Mouse (Mus musculus) liver, embryonic 11.5 days (tissue): ENCODE measurements around the gene Ranbp3l. TPM values are rescaled to one million over a fixed set of nuclear protein-coding genes. Genes with fewer than 3 reads are reported as not detected.
"Not testable (repeated sequence)": the region's sequence is repeated elsewhere in the genome, so short reads cannot be mapped to it uniquely, and the experiment has no call there.

ENCODE experiments used
- ATAC-seq: fragments of 200-750 bp; cut with Nextera tagmentation; replicated peaks from 2 replicates; pipeline ENCODE4 v1.8.0; 2017; ENCODE audit warnings: moderate number of reproducible peaks, mild to moderate bottlenecking, moderate TSS enrichment, moderate library complexity; ENCODE audit not compliant: low FRiP score
- DNase-seq: peaks from one replicate; pipeline ENCODE4 v3.0.0-alpha.2; 2017; ENCODE audit warnings: low spot score
- H3K27ac ChIP-seq: fragments of 300-500 bp; sonication (generic); 2 replicates; pipeline ENCODE4 v1.5.1; 2014; ENCODE audit warnings: mild to moderate bottlenecking, low read depth, low read length, control low read depth
- H3K27me3 ChIP-seq: fragments of 300-500 bp; sonication (generic); replicated peaks from 2 replicates; pipeline ENCODE4 v1.6.1; 2014; ENCODE audit warnings: low read length, mixed read lengths; ENCODE audit not compliant: control insufficient read depth, insufficient read depth
- H3K36me3 ChIP-seq: fragments of 300-500 bp; sonication (generic); 2 replicates; pipeline ENCODE4 v1.6.1; 2014; ENCODE audit warnings: mild to moderate bottlenecking, low read length, moderate library complexity, mixed read lengths; ENCODE audit not compliant: control insufficient read depth, insufficient read depth
- H3K4me1 ChIP-seq: fragments of 300-500 bp; sonication (generic); replicated peaks from 2 replicates; pipeline ENCODE4 v1.6.1; 2014; ENCODE audit warnings: low read length, mixed read lengths; ENCODE audit not compliant: control insufficient read depth, insufficient read depth
- H3K4me2 ChIP-seq: fragments of 300-500 bp; sonication (generic); 2 replicates; pipeline ENCODE4 v1.6.1; 2014; ENCODE audit warnings: mild to moderate bottlenecking, control low read depth, moderate library complexity
- H3K4me3 ChIP-seq: fragments of 300-500 bp; sonication (generic); 2 replicates; pipeline ENCODE4 v1.5.1; 2014; ENCODE audit warnings: low read depth, low read length, control low read depth
- H3K9ac ChIP-seq: fragments of 300-500 bp; sonication (generic); 2 replicates; pipeline ENCODE4 v1.6.1; 2014; ENCODE audit warnings: low read depth, low read length, control low read depth
- H3K9me3 ChIP-seq: fragments of 300-500 bp; sonication (generic); 2 replicates; pipeline ENCODE4 v1.6.1; 2016; ENCODE audit warnings: low read length, inconsistent platforms, mixed read lengths; ENCODE audit not compliant: control insufficient read depth
- WGBS: fragments of 180-500 bp; shearing (Covaris S2); extraction: QIAGEN DNeasy Blood & Tissue Kit; methylation state at CpG from one replicate; pipeline ENCODE4 v1.1.7; 2014; 5-methylcytosine and 5-hydroxymethylcytosine counted together
- polyA plus RNA-seq: library from polyadenylated mRNA; unstranded; fragments of >200 nt; fragmentation: Nextera tagmentation; extraction: Ambion mirVana; gene quantifications from 2 replicates; pipeline ENCODE4 v1.2.1, GENCODE M21; 2014

Gene Ranbp3l
- polyA plus RNA-seq, 1 experiment from 2014 or later = 0.27 TPM

DNA sequence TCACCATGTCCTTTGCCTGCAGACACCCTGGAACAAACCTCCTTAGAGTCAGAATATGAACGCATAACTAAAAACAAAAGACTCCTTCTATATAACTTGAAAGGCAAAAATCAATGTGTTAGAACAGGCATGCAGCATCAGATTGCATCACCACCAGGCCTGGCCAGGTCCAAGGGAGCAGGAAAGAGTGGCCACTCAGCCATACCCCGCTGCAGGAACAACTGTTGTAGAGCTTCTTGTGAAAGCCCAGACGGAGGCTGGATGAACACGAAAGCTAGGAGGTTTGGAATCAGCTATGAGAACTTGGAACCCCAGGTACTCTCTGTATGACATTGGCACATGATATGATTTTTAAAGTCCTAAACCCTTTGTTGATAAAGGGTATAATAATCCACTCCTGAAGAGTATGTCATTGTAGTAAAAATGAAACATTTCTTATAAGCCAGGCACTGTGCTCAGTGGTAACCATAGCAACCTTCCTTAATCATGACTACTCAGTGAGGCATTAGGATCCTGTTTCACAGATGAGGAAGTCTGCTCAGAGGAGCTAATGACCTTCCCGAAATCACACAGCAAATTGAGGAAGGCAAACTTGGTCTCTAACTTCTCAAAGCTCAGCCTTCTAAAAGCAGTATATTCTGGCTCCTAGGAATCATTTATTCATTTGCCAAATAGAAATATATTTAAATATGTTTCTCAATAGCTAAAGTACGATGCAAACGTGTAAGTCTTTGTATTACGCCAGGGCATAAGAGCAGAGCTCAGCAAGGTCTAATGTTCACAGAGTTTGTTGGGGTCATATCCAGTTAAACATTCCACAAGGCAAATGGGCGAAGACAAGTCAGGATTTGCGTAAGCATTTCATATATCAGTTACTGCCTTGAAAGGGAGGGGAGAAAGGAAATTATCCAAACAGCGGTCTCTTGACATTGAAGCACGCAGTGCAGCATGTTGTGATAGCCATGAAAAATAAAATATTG, 24.4 kb downstream of the Ranbp3l start:
- H3K9me3 ChIP-seq = no peaks in the 10 kb centered on the region
- 76% methylated on average over 12 of the region's 12 CpGs for WGBS
- DNase-seq = no peak

DNA sequence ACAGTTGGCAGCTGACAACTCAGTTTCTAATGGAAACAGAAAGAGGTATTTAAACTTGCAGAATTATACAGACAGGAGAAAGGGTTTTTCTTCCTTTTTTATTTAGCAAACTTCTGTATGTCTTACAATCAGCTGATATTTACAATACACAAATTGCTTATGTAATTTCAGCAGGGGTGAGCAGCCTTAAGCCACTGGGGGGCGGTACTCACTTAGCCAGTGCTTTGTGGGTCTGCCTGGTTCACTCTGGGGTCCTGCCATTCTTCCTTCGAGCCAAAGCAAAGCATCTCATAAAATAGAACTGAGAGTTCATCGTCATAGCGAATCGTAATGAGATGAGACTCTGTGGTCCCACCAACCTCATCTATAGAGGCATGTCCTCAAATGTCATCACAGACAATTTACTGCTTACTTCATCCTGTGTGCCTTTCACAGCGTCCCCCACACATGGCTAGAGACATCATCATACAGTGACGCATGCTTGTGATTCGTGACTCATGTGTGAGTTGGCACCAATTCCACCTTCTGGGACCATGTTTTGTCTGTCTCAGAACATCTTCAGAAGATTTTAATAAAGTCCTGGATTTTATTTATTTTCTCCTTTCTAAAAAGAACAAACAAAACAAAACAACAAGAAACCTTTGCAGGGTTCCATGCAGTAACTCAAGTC, 27.0 kb downstream of the Ranbp3l start:
- Histone ChIP-seq H3K4me1 (no peaks in the 10 kb centered on the region), H3K36me3 (no peaks in the 10 kb centered on the region), H3K4me3 (no peak overlapping the region), H3K4me2 (no peak overlapping the region), H3K9me3 (no peaks in the 10 kb centered on the region), H3K9ac (no peak overlapping the region), H3K27me3 (no peaks in the 10 kb centered on the region), H3K27ac (no peak overlapping the region)
- no peak for DNase-seq
- 73% methylated on average over 8 of the region's 8 CpGs for WGBS
- no peak for ATAC-seq

More for the DNA sequence above, 24.4 kb downstream of the Ranbp3l start:
- H3K36me3 ChIP-seq = no peaks in the 10 kb centered on the region
- no peak overlapping the region for H3K4me3 ChIP-seq
- ATAC-seq = no peak
- H3K27me3 ChIP-seq = no peaks in the 10 kb centered on the region
- no peak overlapping the region for H3K9ac ChIP-seq
- no peak overlapping the region for H3K4me2 ChIP-seq
- H3K4me1 ChIP-seq = no peaks in the 10 kb centered on the region
- no peak overlapping the region for H3K27ac ChIP-seq

DNA sequence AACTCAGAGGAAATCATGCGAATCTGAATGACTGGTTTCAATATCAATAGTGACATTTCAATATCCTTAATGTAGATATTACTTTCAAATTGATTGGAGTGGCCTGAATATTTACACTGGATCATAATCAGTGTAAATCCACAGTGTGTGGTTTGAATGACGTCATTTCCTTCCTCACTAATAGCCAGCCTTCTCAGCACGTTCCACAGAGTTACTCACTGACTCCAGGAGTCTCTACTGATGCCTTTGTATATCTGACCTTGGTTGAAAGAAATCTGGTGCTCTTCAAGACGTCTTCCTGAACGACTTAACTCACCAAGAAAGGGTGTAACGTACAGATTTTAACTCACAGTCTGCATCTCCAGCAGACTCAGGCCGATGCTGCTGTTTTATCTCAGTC, 27.7 kb downstream of the Ranbp3l start:
- Histone ChIP-seq H3K27me3 (no peaks in the 10 kb centered on the region), H3K27ac (no peak overlapping the region), H3K9me3 (no peaks in the 10 kb centered on the region), H3K36me3 (no peaks in the 10 kb centered on the region), H3K4me1 (no peaks in the 10 kb centered on the region), H3K9ac (no peak overlapping the region), H3K4me2 (no peak overlapping the region), H3K4me3 (no peak overlapping the region)
- 52% methylated on average over 7 of the region's 7 CpGs for WGBS
- DNase-seq = no peak
- ATAC-seq = no peak

DNA sequence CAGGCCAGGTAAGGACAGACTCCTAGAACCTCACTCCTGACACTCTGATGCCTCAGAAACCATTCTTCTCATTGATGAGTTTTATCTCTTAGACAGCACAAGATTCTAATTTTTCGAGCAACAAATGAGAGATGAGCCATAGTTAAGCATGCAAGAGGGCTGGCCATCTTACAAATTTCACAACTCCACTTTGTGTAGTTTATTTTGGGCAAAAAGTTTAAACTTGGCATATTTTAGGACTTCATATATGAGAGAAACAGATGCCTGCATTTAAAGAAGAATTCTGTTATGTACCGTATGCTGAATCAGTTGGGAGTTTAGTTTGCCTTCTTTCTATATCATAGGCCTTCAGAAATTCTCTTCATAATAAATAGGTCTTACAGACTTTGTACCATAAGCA, 35.0 kb downstream of the Ranbp3l start:
- Histone ChIP-seq H3K4me3 (no peak overlapping the region), H3K9ac (no peak overlapping the region), H3K27ac (no peak overlapping the region), H3K4me1 (no peaks in the 10 kb centered on the region), H3K4me2 (no peak overlapping the region), H3K27me3 (no peaks in the 10 kb centered on the region), H3K36me3 (no peaks in the 10 kb centered on the region), H3K9me3 (no peaks in the 10 kb centered on the region)
- 81% methylated on average over 2 of the region's 2 CpGs for WGBS
- DNase-seq (no peak), ATAC-seq (no peak)

DNA sequence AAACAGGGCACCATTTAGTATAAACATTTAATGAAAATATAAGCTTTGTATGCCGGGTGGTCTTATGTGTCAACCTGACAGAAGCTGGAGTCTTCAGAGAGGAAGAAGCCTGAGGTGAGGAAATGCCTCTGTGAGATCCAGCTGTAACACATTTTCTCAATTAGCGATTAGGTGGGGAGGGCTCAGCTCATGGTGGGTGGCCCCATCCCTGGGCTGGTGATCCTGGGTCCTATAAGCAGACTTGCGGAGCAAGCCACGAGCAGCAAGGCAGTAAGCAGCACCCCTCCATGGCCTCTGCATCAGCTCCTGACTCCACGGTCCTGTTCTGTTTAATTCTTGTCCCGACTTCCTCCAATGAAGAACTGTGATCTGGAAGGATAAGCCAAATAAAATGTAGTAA, 41.4 kb downstream of the Ranbp3l start:
- Histone ChIP-seq H3K27ac (no peak overlapping the region), H3K4me2 (no peak overlapping the region), H3K9ac (no peak overlapping the region), H3K9me3 (no peaks in the 10 kb centered on the region), H3K4me1 (no peaks in the 10 kb centered on the region), H3K27me3 (no peaks in the 10 kb centered on the region), H3K4me3 (no peak overlapping the region), H3K36me3 (no peaks in the 10 kb centered on the region)
- DNase-seq = no peak
- 74% methylated on average over 6 of the region's 6 CpGs for WGBS
- ATAC-seq = no peak

DNA sequence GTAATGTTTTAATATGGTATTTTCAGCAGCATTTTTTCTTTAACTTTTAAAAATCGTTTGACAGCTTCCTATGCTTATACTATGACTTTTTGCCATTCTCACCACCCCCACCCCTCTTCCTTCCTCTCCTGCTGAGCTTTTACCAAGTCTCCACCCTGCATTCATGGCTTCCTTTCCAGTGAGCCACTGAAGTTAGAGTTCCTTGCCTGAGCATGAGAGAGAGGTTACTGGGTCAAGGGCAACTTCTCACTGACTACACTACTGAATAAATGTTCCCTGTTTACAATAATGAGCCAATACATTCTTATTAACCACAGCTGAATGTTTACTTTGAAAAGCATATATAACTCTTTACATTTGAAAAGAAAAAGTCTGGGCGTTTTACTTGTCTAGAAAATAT, 46.8 kb downstream of the Ranbp3l start:
- H3K4me2 ChIP-seq = no peak overlapping the region
- no peak overlapping the region for H3K4me3 ChIP-seq
- no peaks in the 10 kb centered on the region for H3K4me1 ChIP-seq
- H3K9ac ChIP-seq = no peak overlapping the region
- no peak for DNase-seq
- ATAC-seq = no peak
- peaks cover 4% of the 10 kb centered on the region for H3K9me3 ChIP-seq
- 42% methylated on average over 2 of the region's 2 CpGs for WGBS
- H3K27me3 ChIP-seq = no peaks in the 10 kb centered on the region
- no peak overlapping the region for H3K27ac ChIP-seq
- no peaks in the 10 kb centered on the region for H3K36me3 ChIP-seq

DNA sequence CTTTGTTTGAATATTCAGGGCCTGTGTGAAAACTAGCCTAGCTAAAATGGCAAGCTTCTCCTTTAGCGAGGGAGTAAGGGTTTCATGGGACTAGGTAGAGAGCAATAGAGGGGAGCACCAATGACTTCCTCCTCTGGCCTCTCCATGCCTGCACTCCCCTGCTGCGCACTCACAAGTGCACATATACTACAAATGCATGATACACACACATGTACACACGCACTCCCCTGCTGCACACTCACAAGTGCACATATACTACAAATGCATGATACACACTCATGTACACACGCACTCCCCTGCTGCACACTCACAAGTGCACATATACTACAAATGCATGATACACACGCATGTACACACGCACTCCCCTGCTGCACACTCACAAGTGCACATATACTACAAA, 47.7 kb downstream of the Ranbp3l start:
- H3K9me3 ChIP-seq, H3K27me3 ChIP-seq, H3K4me3 ChIP-seq, H3K27ac ChIP-seq, DNase-seq, H3K9ac ChIP-seq, H3K36me3 ChIP-seq, H3K4me1 ChIP-seq, ATAC-seq, H3K4me2 ChIP-seq: not testable (repeated sequence)
- WGBS = 79% methylated on average over 6 of the region's 6 CpGs

DNA sequence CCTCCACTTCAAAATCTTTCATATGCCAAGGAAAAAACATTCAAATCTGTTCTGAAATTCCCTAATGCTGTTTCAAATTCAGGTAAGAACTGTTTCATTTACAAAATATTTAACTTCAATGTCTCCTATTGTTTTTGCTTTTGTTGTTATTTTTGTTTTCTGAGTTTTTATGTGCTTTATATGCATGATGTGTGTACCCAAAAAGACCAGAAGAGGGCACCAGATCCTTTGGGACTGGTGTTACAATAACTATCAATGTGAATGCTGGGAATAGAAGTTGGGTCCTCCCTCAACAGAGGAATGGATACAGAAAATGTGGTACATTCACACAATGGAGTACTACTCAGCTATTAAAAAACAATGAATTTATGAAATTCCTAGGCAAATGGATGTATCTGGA, 88.0 kb downstream of the Ranbp3l start:
- Histone ChIP-seq H3K9ac (no peak overlapping the region), H3K9me3 (no peaks in the 10 kb centered on the region), H3K4me3 (no peak overlapping the region), H3K27ac (no peak overlapping the region), H3K4me1 (no peaks in the 10 kb centered on the region), H3K27me3 (no peaks in the 10 kb centered on the region), H3K4me2 (no peak overlapping the region), H3K36me3 (no peaks in the 10 kb centered on the region)
- ATAC-seq (no peak), DNase-seq (no peak)

DNA sequence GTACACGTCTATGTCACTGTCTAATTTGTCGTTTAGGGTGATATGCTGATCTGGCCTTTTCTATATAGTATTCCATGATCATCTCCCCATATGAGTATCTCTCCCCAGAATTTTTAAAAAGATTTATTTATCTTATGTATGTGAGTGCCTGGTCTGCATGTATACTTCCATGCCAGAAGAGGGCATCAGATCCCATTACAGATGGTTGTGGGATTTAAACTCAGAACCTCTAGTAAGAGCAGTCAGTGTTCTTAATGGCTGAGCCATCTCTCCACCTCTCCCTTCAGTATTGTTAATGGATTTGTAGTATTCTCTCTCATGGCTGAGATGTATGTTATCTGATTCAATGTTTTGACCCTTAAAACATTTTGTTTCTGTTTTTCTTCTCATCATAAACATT, 92.1 kb downstream of the Ranbp3l start:
- H3K9ac ChIP-seq = no peak overlapping the region
- DNase-seq = no peak
- no peak overlapping the region for H3K27ac ChIP-seq
- no peaks in the 10 kb centered on the region for H3K4me1 ChIP-seq
- no peak overlapping the region for H3K4me3 ChIP-seq
- no peaks in the 10 kb centered on the region for H3K27me3 ChIP-seq
- WGBS = 79% methylated on average over 2 of the region's 2 CpGs
- H3K9me3 ChIP-seq = no peaks in the 10 kb centered on the region
- no peak for ATAC-seq
- no peak overlapping the region for H3K4me2 ChIP-seq
- no peaks in the 10 kb centered on the region for H3K36me3 ChIP-seq
